Mouse (Mus musculus) activated CD4-positive, CD25-positive, alpha-beta regulatory T cell, adult 9 weeks (primary cell): ENCODE data around the gene 9130008F23Rik. TPM values are rescaled to one million over a fixed set of nuclear protein-coding genes. Genes with fewer than 3 reads are reported as not detected.

Experiments used
- polyA plus RNA-seq: library from polyadenylated mRNA; unstranded; fragments of 100-300 nt; shearing (Covaris generic); gene quantifications from one replicate; pipeline ENCODE4 v1.2.1, GENCODE M21; 2017

Gene 9130008F23Rik
- 0.79 TPM for polyA plus RNA-seq

DNA sequence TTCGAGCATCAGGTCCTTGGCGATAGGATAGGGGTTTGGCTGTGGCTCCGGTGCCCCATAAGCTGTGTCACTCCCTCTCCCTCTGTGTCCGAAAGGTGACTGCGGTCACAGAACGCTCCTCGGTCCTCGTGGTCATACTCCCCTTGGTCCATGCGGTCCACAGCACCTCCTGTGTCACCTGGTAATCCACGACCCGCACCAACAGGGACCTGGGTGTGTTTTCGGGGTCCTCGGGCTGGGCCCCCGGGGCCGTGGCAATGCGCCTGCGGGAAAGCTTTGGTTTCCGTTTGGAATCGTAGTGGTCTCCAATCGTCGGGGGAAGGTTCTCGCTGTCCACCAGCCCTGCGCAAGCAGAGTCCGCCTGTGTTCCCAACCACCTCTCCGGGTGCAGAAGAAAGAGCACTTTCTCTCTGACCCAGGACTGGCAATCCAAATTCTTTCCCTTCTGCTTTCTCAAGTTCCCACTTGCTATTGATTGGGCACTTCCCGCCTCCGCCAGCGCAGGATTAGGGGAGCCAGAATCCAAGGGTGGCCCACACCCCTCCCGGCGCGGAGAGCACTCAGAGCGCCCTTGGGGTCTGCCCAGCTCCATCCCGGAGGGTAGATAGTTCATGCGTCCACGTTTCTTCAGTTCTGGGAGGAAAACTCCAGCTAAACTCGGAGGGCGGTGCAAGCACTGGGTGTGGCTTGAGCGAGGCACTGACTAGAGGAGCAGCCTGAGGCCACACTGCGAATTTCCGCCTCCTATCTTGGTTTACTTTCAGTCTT lies at the start of gene 9130008F23Rik:
TSS of gene 9130008F23Rik (minus strand) at position 636 of the 768 bp plus-strand sequence.

DNA sequence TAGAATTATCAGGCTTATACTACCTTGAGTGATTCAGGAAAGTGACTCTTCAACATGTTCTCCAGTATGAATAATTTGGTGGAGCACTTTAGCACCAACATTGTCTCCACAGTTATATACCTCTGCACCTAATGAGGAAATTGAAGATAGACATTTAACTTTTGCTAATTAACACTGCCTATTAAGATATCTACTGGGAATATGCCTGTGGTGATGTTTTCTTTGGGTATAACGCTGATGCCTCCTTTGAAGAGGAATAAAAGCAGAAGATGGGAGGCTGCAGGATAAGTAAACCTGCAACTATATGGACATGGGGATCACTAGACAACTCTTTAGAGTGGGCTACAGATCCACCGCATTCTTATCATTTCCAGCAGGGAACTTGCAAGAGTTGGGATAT lies 33.9 kb upstream of the 9130008F23Rik start, which contains the start of gene Glyatl3:
TSS of gene Glyatl3 (minus strand) at position 101 of the 400 bp plus-strand sequence.

Other genes starting within 250 kb of the 9130008F23Rik start
- gene Esp3, start 248.5 kb downstream of the 9130008F23Rik start, polyA plus RNA-seq: not detected
- not detected for gene Esp1, start 153.4 kb downstream of the 9130008F23Rik start, polyA plus RNA-seq
- not detected for gene Crisp2, start 73.6 kb downstream of the 9130008F23Rik start, polyA plus RNA-seq
- 1.1 TPM for gene Rhag, start 69.4 kb downstream of the 9130008F23Rik start, polyA plus RNA-seq
- not detected for gene Glyatl3, start 33.8 kb upstream of the 9130008F23Rik start, polyA plus RNA-seq
- gene Mut, start 54.1 kb upstream of the 9130008F23Rik start, polyA plus RNA-seq: 31.9 TPM
- gene Cenpq, start 54.5 kb upstream of the 9130008F23Rik start, polyA plus RNA-seq: 24.5 TPM